9 mouse cellular contexts compared by ENCODE assay signal in genomic region chr11:118211749-118212635, GRCm38 (mm10). TPM values are rescaled to one million over a fixed set of nuclear protein-coding genes. Genes with fewer than 3 reads are reported as not detected.
A peak's percentile ranks its signal among the peaks of the same experiment; 100 is the strongest.
DNase-seq lines count a peak whose midpoint lies in the region; ATAC-seq lines count a peak whose summit lies in the region.
"Had no signal": no experiment of that assay in that cellular context is flagged by ENCODE, and none has a peak within 500 bp of the region (broad histone marks: within the 10 kb centered on the region; RNA-seq: fewer than 3 reads in every experiment).

No protein-coding gene starts in this region.

- no peaks in the 10 kb centered on the region for H3K36me3 ChIP-seq in hindbrain, embryonic 13.5 days
- H3K36me3 ChIP-seq: neural tube, embryonic 12.5 days had no signal

- no peaks in the 10 kb centered on the region for H3K27me3 ChIP-seq in hindbrain, embryonic 13.5 days
- H3K27me3 ChIP-seq: neural tube, embryonic 12.5 days had no signal

- H3K4me2 ChIP-seq in hindbrain, embryonic 13.5 days: no peak overlapping the region
- H3K4me2 ChIP-seq: neural tube, embryonic 12.5 days had no signal

- peak; percentile 34 for DNase-seq in embryo, embryonic 10 days (ENCODE audit: low spot score)
- no peak for DNase-seq in embryo, embryonic 10.5 days (ENCODE audit: low spot score)
- DNase-seq in A20 (ENCODE audit: low read depth, low spot score): peak; percentile 95
- peak; percentile 64 for DNase-seq in layer of hippocampus, postnatal 36 days
- DNase-seq in naive thymus-derived CD4-positive, alpha-beta T cell, adult 2 months (ENCODE audit: low read depth): peak; percentile 45
- no peak for DNase-seq in urinary bladder, postnatal 10 days (ENCODE audit: low spot score)

- H3K4me1 ChIP-seq in hindbrain, embryonic 13.5 days (replicated peaks): peaks cover 58% of the 10 kb centered on the region

- H3K4me3 ChIP-seq in hindbrain, embryonic 13.5 days: no peak overlapping the region
- H3K4me3 ChIP-seq: neural tube, embryonic 12.5 days had no signal

- no peak overlapping the region for H3K9ac ChIP-seq in hindbrain, embryonic 13.5 days
- H3K9ac ChIP-seq: neural tube, embryonic 12.5 days had no signal

- no peaks in the 10 kb centered on the region for H3K9me3 ChIP-seq in hindbrain, embryonic 13.5 days
- H3K9me3 ChIP-seq: neural tube, embryonic 12.5 days had no signal

- 45% methylated on average over 10 of the region's 10 CpGs for WGBS in hindbrain, embryonic 13.5 days

- peak overlapping the region; percentile 67 for H3K27ac ChIP-seq in hindbrain, embryonic 13.5 days
- H3K27ac ChIP-seq: neural tube, embryonic 12.5 days had no signal

- peak; percentile 64 for ATAC-seq in common myeloid progenitor, adult 5-6 weeks (replicated peaks; ENCODE audit: low read depth, poor library complexity, severe bottlenecking)
- ATAC-seq in hindbrain, embryonic 13.5 days (ENCODE audit: low FRiP score): no peak

RNA-seq across cellular contexts. Expression of gene Cyth1, which starts 36.4 kb away (rescaled TPM):
- 35.6 and 37.5 TPM in 2 replicates for total RNA-seq in common myeloid progenitor, adult 5-6 weeks (2017)
- 24.0 and 24.4 TPM in 2 replicates for polyA plus RNA-seq in hindbrain, embryonic 13.5 days (2015; fragmentation: Nextera tagmentation; extraction: Ambion mirVana)
- total RNA-seq in layer of hippocampus, postnatal 36 days (2021): 100 to 1,000 TPM in 1 of 2 experiments, 10 to 100 TPM in 1; 84.3 to 103 TPM

Comparison
In these comparisons a context has a peak if more than half of its experiments do, and no peak if none do; other contexts are left out.
1. DNase-seq: peak in embryo, embryonic 10 days (single experiment), A20 (single experiment), layer of hippocampus, postnatal 36 days (2 of 2) and naive thymus-derived CD4-positive, alpha-beta T cell, adult 2 months (single experiment); none in embryo, embryonic 10.5 days (single experiment) and urinary bladder, postnatal 10 days (single experiment).